Mouse (Mus musculus) cortical plate, adult 2 months (tissue): ENCODE measurements at regions not wholly inside any gene's neighbourhood (a gene's known extent, or its start where the extent isn't known, plus 50 kb on each side); places are given as distances from the start of the nearest gene placed in this dataset.

Source experiments
- CTCF ChIP-seq: fragments of 200-500 bp; IDR thresholded peaks from 2 replicates; pipeline ENCODE4 v1.5.1; 2011; ENCODE audit warnings: mild to moderate bottlenecking, control low read depth, low read length; ENCODE audit not compliant: insufficient read depth; ENCODE audit errors: extremely low read depth
- POLR2A ChIP-seq: fragments of 200-500 bp; IDR thresholded peaks from 2 replicates; pipeline ENCODE4 v1.6.1; 2011; ENCODE audit warnings: mild to moderate bottlenecking, low read length, control low read depth; ENCODE audit not compliant: insufficient read depth; ENCODE audit errors: extremely low read depth

- TF ChIP-seq CTCF (no peak), POLR2A (no peak)
Observed at GRCm38 (mm10) chr6:97699054-97699751, 81.9 kb upstream of the Frmd4b start.
